Mouse (Mus musculus) left cerebral cortex, postnatal 10 days (tissue): ENCODE measurements around the gene Ces1d. TPM values are rescaled to one million over a fixed set of nuclear protein-coding genes. Genes with fewer than 3 reads are reported as not detected.

ENCODE experiments used
- DNase-seq, 2 experiments: peaks; one replicate each; pipeline ENCODE4 v3.0.0; 2021 to 2022; ENCODE audit warnings: low spot score in 2 of 2, mixed read lengths in 1 of 2; ENCODE audit errors: extremely low spot score in 1 of 2
- intact Hi-C: fragments of 180-260 bp; cut with DNase I; formaldehyde crosslinking; loops from one replicate; pipeline ENCODE4 v1.15.1; 2025
- total RNA-seq, 2 experiments: library from RNA; stranded (reverse); gene quantifications; 2 replicates each; pipeline ENCODE4 v1.2.3; 2021

Gene Ces1d
- total RNA-seq, 2 experiments from 2014 or later, result not detected

DNA sequence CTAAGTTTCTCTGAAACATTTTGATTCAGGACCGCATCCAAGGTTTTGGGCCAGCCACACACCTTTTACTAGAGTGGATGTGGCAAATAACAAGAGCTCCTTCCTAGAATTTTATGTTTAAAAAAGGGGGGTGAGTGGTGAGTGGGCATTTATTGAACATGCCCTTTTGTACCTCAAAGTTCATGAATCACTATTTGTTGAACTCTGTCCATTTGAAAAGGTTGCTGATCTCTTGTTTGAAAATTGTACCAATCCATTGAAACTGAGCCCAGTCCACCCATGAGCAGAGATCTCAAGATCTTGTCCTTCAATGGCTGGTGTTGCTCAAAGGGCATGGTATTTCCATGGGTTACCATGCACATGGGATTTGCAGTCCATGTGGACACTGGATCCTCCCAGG, 34.3 kb downstream of the Ces1d start:
- no peak for DNase-seq
- intact Hi-C loops, result no loop called here

DNA sequence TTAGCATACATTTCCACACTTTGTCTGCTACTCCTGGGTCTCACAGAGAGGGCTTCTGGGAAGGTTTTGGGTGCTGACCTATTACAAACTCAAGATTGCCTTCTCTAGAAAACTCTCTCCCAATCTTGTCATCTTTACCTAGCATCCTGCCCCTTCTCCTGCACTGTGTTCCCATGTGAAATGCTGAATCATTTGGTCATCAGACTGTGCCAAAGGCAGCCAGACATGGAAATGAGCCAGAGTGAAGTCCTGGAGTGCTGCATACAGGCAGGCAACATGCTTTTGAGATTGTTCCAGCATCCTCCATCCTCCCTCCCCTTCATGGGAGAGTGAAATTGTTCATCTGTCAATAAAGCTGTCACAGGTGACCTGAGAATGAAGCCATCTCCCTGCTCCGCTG, 46.2 kb downstream of the Ces1d start:
- no peak for DNase-seq

DNA sequence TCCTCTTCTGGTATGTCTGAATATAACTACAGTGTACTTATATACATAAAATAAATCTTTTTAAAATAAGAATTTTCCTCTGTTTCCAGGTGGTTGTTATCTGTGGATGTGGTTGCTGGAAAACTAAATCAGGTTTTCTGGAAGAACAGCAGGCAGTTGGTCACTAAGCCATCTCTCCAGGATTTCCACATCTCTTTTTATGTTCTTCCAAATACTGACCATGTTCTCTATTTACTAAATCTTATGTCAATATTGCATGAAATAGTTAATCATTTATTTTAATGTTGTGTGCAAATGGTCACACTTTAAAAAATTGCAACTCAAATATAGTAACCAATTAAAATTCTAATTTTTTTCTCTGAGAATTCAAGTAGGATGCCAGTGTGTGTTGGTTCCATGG, 50.3 kb downstream of the Ces1d start:
- intact Hi-C loops, result no loop called here

More for the DNA sequence above, 46.2 kb downstream of the Ces1d start:
- intact Hi-C loops, result no loop called here

DNA sequence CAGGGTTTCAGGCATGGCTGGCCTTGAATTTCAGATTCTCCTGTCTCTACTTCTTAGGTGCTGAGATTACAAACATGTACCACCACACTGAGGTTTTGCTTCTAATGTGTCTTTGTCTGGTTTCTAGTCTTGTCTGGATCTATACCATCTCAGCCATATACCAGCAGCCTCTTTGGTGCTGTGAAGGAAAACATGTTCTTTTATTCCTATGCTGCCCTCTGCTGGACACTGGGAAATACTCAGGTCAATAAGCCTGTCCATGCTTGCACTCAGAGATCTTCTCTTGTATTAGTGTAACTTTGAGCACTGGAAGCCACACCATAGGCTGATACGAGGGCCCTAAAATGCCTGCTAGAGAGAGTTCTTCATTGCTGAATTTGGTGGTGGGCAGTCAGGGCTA, 56.9 kb downstream of the Ces1d start:
- peak in 1 of 2 experiments; percentile 12 for DNase-seq
- intact Hi-C loops, result no loop called here

More for the DNA sequence above, 50.3 kb downstream of the Ces1d start:
- no peak for DNase-seq

DNA sequence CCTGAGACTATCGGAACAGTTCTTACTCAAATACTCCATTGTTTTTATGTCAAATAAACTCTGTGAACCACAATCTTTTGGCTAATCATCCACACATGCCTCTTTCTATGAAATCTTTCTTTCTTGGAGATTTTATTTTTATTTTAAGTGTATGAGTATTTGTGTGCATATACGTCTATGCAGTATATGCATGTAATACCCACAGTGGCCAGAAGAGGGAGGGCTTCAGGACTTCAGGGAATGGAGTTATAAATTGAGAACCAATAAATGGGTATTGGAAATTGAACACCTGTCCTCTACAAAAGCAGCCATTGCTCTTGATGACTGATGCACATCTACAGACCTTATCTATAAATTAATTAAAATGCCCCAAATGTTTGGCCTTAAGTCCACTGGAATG, 65.4 kb downstream of the Ces1d start:
- intact Hi-C loops, result no loop called here
- DNase-seq, result no peak

DNA sequence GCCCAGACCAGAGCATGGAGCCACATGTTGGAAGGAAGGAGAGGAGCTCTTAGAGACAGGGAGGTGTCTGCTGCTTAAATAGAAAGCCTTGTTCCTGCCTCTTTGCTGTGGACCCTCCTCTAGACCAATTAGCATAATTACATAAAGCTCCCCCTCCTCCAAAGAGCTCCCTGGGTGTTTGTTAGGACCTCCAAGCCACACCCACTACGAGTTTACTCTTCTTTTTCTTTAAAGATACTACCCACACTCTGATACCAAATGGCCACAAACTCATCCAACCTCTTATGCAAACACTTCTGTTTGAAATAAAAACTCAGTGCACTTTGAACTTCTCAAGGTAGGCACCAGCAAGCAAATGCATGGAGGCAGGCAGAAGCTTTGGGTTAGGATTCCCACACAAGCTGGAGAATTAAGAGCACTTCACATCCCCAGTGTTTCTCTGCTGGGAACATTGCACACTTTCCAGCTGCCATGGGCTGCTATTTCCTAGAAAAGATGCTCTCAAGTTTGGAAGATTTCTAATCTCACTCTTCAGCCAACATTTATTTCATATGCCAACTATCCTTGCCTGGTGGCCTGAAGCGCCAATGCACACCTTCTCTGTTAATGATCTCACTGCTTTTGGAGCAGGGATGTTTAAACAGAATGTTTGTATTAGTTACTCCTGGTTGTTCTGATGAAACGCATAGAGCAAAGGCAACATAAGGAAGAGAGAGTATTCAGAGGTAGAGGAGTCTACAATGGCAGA, 66.2 kb downstream of the Ces1d start, which contains the start of gene Ces1c:
TSS of gene Ces1c (minus strand) at position 51 of the 748 bp plus-strand sequence.
- intact Hi-C loops, result no loop called here
- no peak for DNase-seq

DNA sequence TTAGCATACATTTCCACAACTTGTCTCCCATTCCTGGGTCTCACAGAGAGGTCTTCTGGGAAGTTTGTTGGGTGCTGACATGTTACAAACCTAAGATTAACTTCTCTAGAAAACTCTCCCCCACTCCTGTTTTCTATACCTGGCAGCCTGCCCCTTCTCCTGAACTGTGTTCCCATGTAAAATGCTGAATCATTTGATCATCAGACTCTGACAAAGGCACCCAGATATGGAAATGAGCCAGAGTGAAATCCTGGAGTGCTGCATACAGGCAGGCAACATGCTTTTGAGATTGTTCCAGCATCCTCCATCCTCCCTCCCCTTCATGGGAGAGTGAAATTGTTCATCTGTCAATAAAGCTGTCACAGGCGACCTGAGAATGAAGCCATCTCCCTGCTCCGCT, 71.2 kb downstream of the Ces1d start:
- intact Hi-C loops, result no loop called here
- no peak for DNase-seq

DNA sequence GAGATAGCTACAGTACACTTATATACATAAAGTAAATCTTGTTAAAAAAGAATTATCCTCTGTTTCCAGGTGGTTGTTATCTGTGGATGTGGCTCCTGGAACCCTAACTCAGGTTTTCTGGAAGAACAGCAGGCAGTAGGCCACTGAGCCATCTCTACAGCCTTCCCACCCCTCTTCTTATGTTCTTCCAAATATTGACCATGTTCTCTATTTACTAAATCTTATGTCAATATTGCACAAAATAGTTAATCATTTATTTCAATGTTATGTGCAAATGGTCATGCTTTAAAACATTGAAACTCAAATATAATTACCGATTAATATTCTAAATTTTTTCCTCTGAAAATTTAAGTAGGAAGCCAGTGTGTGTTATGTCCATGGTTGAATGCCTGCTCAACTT, 75.6 kb downstream of the Ces1d start:
- DNase-seq, result no peak
- intact Hi-C loops, result no loop called here

Other genes starting within 250 kb of the Ces1d start
- under 1 TPM; 0.26 to 0.28 TPM for gene Slc6a2, start 237.8 kb downstream of the Ces1d start, total RNA-seq
- under 1 TPM; 0.21 to 0.28 TPM for gene Ces1a, start 149.6 kb downstream of the Ces1d start, total RNA-seq
- not detected for gene Ces1b, start 117.8 kb downstream of the Ces1d start, total RNA-seq
- gene Ces1c, start 66.6 kb downstream of the Ces1d start, total RNA-seq, result not detected
- gene Ces1e, start 31.8 kb upstream of the Ces1d start, total RNA-seq, result not detected
- not detected for gene Ces1f, start 81.9 kb upstream of the Ces1d start, total RNA-seq
- not detected for gene Ces1g, start 139.5 kb upstream of the Ces1d start, total RNA-seq
- not detected for gene Ces1h, start 181.9 kb upstream of the Ces1d start, total RNA-seq